Mouse (Mus musculus): ENCODE measurements at regions not wholly inside any gene's neighbourhood (a gene's known extent, or its start where the extent isn't known, plus 50 kb on each side); places are given as distances from the start of the nearest gene placed in this dataset.

DNA sequence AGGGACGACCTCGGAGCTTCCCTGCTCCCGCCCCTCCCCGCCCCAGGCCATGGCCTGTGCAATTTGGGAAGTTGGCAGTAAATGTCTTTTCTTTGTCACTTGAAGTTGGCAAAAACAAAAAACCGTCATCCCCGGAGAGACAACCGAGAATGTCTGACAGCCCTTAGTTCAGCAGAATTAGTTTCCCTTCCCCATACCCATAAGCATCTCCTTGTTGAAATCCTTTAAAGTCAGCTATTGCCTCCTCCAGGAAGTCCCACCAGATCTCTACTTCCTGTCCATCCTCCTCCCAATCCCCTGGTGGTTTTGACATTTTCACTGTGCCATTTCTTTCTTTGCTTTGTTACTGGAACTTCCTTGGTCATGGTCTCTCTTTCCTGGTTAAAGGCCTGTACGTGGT, 54.8 kb downstream of the Foxb1 start:
- DNase-seq (ENCODE audit: low read depth): no peak

DNA sequence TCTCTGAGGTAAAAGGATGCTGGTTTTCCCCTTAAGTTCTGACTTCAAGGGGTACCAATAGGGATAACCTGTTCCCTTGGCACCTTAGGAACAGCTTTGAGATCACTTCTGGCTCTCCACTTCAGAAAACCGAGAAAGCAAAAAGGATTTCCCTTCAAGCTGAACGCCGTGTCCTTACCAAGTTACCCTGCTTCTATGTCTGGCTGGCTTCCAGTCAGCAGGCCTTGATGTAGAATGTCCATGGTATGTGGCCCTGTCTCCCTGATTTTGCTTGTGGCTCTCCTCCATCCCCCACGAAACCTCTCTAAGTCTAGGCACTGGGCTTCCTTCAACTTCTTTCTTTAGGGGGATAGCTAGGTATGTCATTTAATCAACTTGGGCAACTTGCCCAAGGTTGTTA, 55.7 kb downstream of the Foxb1 start:
- DNase-seq (ENCODE audit: low read depth): no peak

DNA sequence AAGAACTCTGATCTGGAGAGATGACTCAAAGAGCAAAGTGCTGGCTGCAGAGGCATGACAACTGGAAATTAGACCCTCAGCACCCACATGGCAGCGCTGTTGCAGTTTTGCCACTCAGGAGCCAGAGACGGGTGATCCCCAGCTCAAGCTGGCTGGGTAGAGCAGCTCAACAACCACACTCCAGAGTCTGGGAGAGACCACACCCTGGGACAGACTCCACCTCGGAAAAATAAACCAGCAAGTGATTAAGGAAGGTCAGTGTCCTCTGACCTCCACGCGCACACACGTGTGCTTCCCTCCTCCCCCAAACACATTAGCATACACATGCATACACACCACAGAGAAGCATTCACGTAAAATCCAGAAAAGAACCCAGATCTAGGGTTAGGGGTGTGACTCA, 57.0 kb downstream of the Foxb1 start:
- DNase-seq (ENCODE audit: low read depth): no peak

DNA sequence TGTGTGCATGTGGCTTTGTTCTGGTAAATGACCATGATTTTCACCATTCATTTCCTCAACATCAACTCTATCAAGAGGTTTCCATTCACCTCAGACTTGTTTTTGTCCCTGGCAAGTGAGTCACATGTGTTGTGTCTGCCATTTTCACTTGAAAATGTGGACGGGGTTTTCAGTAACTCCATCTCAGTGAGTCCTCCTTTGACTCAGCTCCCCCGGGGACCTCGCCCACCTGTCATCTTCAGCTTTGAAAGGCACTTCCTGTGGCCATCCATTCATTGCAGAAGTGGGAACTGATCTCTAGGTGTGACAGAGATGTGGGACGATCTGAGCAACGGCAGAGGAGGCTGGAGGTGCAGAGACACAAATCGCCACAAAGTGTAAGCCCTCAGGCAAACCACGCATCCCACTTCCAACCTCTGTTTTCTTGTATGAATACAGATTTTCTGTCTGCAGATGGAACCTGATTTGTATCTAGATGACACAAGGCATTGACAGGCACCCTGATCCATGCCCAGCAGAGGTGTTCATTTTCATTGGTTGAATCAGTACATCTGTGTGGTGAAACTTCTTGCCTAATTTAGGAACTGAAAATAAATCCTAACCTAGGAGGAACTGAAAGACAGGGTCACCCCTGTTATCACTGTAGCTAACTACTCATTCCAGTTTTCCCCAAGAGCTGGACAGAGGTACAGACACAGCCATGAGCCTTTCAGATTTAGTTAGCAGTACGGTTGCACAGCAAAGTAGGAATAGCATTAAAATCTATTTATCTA, 58.4 kb downstream of the Foxb1 start:
- DNase-seq (ENCODE audit: low read depth): no peak

DNA sequence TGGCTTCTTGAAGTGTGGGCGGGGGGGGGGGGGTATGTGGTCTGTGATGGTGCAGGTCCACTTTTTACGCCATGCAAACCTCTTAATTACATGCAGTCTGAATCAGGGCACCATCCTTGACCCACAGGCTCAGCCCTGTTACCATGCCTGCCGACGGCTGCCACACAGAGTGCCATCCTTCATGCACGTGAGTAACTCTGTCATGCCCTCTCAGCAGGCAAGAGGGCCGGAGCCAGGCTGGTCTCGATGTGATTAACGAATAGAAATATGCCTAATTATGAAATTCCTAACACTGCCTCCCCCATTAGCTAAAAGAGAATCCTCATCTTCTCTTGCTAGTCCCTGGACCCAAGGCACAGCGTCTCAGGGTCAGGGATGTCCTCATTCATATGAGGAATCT, 60.0 kb downstream of the Foxb1 start:
- DNase-seq (ENCODE audit: low read depth): no peak

DNA sequence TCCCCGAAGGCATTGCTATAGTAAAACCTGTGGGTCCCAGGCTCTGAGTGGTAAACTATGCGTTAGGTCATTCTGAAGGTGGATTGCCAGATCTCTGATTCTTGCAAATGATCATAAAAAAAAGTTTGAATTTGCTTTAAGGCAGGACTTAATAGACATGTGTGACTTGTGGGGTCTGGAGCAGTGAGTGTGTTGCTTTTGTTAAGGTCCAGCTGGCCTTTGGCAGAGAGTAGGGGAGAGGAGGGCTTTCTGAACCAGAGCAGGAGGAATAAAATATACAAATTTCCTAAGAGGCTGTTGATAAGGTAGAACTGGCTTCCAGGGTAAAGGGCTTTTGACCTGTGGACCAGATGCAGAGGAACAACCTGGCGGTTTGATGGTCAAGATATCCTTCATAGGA, 69.0 kb downstream of the Foxb1 start:
- DNase-seq (ENCODE audit: low read depth): no peak

DNA sequence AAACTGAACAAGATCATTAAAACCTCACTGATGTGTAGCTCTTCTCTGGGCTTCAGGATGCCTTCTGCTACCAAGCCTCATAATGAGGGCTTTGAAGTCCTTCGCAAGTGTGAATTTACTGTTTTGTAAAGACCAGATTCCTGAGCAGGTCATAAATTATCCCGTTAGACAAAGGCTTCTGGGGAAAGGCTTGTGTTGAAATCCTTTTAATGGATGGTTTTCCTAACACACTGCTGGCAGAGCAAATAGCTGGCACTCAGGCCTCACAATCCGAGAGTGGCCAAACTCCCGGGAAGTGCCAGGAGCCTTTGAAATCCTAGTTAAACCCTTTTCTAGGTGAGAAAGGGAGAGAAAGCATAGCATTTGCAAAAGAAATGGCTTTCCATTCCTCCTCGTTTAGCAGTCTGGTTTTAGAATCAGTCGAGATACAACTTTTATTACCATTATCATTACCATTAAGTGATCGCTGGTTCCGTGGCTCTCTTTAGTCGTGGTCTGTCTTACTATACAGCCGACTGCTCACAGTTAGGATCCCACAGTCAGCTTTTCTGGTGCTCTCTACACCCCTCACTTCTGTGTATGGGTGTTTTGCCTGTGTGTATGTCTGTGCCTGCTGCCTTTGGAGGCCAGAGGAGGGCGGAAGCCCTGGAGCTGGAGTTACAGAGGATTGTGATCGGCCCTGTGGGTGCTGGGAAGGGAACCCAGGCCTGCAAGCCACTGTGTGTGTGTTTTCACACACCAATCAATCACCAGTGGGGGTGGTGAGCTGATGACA, 73.2 kb downstream of the Foxb1 start:
- DNase-seq (ENCODE audit: low read depth): no peak

DNA sequence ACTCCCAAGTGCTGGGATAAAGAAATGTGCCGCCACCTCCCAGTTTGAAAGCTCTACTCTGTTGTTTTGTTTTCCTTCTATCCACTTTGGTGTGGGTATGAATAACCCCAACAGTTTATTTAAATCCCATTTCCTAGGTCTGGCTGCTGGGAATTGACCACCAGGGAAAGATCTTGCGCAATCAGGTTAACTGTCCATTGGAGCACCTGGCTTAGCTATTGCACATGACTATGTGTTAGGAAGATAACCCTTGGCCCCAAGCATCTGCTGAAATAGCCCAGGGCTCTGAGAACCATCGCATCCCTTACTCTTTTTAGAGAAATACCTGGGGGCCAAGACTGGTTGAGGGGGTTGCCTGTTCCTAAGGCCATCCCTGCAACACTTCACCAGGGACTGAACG, 74.0 kb downstream of the Foxb1 start:
- no peak for DNase-seq (ENCODE audit: low read depth)

DNA sequence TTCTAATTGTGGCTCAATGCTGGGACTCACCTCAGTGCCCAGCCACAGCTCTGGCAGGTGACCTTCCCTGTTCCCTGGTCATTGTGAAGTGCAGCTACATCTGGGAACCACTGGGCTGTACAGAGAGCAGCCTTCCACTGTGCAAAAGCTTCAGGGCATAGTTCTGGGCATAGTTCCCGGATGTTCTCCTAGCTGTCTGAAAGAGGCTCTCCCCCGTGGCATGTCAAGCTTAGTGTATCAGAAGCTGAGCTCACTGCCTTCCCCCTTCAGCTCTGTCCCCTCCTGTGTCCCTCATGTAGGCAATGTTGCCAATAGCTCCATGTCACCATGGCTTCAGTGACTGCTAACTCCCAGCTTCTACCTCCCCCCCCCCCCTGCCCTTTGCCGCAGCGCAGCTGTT, 75.1 kb downstream of the Foxb1 start:
- no peak for DNase-seq (ENCODE audit: low read depth)

DNA sequence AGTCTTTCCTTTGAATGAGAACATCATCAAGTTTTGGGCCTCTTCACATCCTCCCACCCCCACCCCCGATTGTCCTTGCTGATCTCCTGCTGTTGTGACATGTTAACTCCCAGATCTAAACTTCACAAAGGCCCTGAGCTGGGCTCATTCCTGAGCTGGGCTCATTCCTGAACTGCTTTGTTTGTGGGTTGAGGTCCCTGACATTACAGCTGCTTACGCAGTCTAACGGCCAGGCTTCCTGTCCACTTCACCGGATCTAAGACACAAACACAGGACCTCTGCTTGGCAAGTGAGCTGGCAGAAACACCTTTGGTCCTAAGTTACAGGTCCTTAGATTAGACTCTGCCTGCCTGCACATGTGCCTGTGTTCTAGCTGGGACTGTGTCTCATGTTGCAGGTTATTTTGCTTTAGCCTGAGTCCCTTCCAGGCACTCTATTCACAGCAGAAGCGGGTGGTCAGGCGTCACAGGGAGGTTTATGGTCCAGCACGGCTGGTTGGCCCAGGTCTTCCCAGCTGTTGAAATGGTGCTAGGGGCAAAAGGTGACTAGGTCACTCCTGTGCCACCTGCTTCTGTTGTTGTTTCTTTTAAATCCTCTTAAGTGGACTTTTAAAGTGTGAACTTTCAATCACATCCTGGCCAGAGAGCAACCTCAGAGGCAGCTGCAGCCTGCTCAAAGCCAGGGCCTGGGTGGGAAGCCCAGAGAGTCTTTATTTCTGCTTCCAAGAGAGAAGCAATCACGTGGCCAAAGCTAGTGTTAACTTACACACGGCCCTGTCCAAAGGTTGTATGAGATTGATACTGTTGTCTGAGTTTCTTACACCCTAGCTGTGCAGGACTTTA, 79.1 kb downstream of the Foxb1 start:
- no peak for DNase-seq (ENCODE audit: low read depth)

DNA sequence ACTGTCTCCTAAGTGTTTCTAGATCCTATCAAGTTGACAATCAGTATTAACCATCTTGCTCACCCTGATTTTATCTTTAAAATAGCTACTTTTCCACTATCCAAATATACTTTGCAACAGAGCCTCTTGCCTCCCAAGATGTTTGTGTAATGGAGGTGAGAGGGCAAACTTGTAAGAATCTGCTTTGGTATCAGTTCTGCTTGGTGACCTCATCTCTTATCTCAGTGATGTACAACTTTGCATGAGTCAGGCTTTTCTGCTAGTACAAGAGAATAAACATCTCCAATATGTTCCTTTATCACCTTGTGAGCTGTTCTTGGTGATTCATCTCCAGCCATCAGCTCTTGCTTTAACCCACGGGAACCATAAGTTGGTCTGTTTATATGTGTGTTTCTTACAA, 82.1 kb downstream of the Foxb1 start:
- no peak for DNase-seq (ENCODE audit: low read depth)

DNA sequence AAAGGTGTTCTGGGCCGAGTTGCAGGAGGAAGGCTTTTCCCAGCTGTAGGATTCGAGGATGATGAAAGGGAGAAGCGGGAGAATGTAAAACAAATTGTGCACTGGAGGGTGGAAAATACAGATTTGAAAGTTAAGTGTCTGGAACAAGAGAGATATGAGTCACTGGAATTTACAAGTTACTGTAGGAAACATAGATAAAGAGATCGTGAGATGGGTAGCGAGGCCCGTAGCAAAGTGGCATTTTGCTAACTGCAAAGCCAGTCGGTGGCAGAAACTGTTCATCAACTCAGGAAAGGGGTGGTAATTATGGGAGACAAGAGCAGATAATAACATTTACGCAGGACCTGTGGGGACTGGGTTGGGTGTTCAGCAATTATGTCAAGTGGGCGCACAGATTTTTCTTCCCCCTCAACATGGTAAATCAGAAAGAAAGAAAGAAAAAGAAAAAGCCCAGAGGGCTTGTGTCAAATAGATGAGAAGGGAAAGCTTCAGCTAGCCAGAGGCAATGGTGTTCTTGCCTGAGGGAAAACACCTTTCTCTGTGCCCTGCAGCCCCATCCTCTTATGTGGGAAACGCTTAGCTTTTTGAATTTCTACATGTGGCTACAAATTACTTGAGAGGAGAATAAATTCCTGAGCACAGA, 87.2 kb downstream of the Foxb1 start:
- no peak for DNase-seq (ENCODE audit: low read depth)

DNA sequence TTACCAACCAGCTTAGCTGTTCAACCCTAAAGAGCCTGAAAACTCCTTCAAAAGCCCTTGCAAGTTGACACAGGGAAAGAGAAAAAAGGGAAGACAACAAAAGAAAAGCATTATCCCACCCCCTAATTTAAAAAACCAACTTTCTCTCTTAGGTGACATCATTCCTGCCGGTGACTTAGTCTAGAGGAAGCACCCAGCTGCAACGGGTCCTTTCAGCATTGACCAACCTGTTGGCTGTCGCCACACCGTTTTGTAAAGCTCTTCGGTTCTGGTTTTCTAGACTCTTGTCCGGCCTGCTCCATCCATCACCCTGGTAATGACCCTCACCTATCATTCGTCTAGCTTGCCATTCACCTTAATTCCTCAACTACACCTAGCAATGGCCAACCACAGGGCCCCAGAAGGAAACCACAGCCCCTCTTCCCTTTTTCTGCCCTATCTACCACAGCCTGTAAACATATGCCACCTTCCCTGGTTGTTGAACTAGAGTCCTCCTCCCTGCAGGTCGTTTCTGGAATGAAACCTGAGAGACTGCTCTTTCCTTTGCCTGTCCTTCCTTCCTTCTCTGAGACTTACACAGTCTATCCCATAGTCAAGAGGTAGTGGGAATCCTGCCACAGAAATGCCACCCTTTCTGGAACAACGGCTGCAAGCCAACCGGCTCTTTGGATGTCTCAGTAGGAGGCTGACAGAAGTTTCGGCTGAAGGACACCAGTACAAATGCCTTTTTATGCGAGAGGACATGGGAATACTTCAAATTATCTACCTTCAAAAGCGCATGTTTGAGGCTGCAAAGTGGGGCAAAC, 87.9 kb downstream of the Foxb1 start:
- DNase-seq (ENCODE audit: low read depth): no peak

DNA sequence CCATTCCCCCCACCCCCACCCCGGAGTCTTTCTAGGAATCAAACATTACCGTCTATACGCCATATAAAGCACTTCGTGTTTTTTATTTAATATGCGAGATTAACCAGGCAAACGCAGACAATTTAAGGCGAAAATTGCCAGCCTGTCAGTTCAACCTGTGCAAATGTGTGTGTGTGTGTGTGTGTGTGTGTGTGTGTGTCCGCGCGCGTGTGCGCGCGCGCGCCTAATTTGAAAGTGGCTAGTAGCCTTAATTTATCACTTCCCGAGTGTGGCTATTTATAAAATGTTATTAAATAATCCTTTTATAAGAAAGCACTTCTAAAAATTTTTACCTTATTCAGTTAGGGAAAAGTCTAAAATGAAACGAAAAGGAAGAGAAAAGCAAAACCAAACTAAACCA, 89.5 kb downstream of the Foxb1 start:
- DNase-seq (ENCODE audit: low read depth): no peak

DNA sequence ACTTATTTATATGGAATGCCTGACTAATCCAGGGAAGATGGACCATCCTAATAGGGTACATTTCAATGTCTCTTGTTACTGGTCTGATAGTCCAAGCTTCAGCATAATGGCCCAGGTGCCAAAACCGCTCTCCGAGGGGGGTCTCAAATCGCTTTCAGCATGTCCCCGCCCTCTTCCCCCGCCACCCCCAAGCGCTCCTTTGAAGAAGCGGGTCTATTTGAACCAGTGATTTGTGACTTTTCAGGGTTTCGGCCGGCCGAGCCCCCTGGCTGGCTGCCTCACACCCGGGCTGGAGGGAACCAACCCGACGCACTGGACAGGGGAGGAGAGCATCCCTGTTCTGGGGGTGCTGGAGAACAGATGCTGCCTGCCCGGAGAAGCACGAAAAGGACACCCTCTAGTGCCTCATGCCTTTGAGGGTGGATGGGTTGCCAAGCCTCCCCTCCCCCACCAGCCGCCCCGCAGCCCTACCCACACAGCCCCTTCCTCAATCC, 90.1 kb downstream of the Foxb1 start:
- DNase-seq (ENCODE audit: low read depth): no peak

DNA sequence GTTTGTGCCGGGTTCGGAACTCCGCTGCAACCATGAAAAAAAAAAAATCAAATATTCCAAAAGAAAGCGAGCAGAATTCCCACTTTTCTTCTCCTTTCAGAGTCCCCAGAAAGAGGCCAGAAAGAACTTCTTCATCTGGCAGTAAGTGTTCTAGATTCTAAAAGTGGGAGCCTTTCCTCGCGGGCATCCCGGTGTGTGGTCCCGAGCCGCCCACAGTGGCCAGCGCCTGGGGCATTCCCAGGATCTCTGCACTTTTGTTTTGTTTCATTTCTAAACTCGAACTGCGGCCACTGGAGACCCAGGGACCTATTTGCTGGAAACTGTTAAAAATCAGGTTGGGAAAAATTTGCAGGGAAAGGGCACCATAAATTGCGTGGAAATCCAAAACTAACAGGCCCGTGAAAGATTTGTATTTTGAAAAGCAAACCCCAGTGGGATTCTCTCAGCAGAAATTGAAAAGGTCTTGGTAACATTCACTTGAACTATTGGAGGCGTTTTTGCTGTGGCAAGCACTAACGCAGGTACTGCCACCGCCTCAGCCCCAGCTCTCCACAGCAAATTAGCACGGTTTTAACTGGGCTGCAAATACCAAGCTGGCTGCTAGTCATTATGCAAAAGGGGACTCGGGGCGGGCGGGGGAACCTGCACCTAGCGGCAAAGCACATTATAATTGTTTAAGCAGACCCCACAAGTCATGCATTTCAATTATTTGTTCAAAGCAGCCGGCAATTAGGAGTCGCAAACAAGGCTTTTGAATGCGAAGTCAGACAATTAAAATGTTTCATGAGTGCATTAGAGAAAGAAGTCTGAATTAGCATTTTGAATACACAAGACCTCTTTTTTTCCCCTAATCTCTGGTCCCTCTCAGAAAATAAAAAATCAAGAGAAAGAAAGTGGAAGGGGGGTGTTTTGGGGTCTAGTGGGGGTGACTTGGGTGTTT, 90.9 kb downstream of the Foxb1 start:
- DNase-seq (ENCODE audit: low read depth): no peak

DNA sequence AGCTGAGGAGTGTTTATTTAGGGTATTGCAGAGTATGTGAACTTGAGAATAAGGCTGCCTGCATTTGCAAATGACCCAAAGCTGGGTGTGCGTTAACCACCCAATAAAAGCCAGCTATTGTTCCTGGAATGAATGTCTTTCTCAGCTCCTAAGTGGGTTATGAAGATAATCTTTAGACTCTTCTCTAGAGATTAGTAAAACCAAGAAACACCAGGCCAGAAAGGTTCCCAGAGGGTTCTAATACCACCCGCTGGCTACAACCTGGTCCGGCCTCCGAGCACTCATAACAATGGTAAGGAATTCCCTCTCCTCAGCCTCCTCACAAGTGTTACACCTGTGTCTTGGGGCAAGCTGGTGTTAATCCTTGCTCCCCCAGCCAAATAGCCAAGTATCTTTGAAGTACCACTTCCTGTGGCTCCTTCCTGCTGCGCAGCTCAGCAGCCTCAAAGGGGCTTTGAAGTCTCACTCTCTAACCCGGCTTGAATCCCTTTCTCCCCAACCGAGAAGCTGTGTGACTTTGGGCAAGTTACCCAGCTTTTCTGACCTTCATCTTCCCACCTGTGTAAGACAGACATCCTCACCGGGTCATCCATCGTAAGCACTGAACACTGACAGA, 92.2 kb downstream of the Foxb1 start:
- peak; percentile 5 for DNase-seq (ENCODE audit: low read depth)

DNA sequence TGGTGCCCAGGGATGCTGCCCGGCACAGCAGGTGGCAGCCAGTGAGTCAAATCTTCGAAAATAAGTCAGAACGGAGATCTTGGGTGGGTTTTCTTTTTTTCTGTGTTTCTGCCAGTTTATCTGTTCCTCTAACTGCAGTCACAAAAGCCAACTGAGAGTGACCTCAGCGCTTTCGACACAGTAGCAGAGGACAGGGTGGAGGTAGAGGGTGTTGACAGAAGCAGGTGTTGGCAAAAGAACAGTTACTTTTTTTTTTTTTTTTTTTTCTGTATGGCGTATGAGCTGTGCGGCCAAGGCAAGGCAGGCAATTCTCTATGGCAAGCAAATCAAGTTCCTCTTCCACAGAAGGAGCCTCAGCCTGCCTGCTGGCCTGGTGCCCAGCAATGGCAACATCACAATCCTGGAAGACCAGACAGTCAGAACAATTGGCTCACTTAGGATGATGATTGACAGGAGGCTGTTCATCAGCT, 93.6 kb downstream of the Foxb1 start:
- DNase-seq (ENCODE audit: low read depth): no peak

DNA sequence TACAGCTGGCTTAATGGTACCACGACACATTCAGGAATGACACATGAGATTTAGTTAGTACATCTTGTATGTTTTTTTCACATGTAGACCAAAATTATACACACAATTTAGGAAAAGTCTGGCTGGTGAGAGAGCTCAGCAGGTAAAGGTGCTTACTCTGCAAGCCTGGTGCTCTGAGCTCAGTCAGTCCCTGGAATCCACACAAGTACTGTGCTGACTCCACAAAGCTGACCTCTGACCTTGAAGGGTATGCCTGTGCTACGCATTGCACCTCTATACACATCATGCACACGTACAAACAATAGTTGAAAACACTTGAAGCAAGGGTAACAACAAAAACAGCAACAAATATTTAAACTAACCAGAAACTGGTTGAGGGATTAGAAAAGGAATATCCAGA, 96.5 kb downstream of the Foxb1 start:
- DNase-seq (ENCODE audit: low read depth): no peak

DNA sequence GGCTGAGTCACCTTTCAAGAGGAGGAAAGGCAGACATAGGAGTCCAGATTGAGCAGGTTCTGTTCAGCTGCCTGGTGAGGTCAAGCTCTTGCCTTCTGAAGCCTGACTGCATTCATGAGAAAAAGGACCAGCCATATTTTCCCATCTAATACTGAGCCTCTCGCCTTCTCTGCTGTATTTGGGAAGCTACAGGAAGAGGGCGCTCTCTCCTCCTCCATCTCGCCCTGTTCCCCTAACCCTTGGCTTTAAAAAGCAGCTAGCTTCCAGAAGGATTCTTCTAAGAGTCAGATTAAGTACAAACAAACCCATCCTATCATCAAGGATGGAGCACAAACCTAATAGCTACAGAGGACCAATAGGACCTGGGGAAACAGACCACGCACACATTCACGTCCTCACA, 98.3 kb downstream of the Foxb1 start:
- no peak for DNase-seq (ENCODE audit: low read depth)

All from naive thymus-derived CD4-positive, alpha-beta T cell, adult 2 months (primary cell).